Mouse (Mus musculus): ENCODE measurements around the gene Trove2.
"Not testable (repeated sequence)": the region's sequence is repeated elsewhere in the genome, so short reads cannot be mapped to it uniquely, and the experiment has no call there.

The Trove2 gene

DNA sequence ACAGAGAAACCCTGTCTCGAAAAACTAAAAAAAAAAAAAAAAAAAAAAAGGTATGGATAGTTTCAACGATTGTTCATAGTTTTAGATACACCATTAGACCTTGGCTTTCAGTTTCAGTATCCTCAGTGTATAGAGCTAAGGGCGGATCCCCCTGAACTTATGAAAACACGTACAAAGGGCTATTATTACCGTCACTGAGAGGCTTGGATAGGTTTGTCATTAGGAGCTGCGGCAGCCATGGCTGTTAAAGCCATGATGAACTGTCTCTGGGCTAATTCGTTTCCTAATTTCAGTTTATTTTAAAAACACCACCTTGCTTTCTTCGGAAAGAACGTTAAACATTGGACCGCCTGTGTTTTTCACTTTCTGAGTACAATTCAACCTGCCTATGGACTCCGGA lies 38.1 kb downstream of the Trove2 start:
- no peak for DNase-seq

DNA sequence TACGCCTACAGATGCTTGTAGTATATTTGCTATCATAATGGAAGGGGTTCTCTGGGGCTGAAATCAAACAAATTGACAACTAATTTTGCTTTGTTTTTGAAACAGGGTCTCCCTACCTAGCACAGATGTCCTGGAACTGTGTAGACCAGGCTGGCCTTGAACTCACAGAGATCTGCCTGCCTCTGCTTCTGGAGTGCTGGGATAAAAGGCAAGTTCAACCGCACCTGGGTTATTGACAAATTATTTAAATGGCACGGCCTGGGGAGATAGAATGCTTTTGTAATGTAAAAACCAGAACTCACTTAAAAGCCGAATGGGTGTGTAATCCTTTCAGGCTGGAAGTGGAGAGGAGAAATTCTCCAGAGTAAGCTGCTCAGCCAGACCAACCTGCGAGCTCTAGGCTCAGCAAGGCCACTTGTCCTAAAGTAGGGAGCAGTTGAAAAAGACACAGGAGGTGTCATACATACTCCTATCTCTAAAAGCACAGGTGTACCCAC lies 42.9 kb downstream of the Trove2 start:
- DNase-seq = no peak

- DNase-seq = no peak
Measured at GRCm38 (mm10) chr1:143731691-143732090, 45.2 kb downstream of the Trove2 start.

DNA sequence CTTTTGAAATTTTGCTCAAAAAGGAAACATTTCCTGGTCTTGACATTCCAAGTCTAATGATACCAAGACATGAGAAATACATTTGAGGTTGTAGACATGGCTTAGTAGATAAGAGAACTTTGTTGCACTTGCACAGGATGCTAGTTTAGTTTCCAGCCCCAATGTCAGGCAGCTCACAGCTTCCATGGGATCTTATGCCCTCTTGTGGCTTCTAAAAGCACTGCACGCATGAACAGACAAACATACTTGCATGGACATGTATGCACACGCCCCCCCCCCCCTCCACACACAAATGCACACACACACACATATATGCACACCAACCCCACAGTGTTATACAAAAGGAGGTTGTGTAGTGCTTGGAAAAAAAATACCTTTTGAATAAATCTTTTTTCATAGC lies 46.0 kb downstream of the Trove2 start:
- DNase-seq = no peak

GRCm38 (mm10) chr1:143727701-143728445 lies 49.0 kb downstream of the Trove2 start:
- no peak for DNase-seq

- no peak for DNase-seq
Measured at GRCm38 (mm10) chr1:143724456-143725064, 52.3 kb downstream of the Trove2 start.

DNA sequence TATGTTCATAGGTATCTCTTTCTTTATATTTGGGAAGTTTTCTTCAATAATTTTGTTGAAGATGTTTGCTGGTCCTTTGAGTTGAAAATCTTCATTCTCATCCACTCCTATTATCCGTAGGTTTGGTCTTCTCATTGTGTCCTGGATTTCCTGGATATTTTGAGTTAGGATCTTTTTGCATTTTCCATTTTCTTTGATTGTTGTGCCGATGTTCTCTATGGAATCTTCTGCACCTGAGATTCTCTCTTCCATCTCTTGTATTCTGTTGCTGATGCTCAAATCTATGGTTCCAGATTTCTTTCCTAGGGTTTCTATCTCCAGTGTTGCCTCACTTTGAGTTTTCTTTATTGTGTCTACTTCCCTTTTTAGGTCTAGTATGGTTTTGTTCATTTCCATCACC lies 60.8 kb downstream of the Trove2 start, which contains the start of gene Glrx2:
Gene Glrx2, plus strand, starts transcription at position 301 of the 400 bp plus-strand sequence.
- DNase-seq = not testable (repeated sequence)

GRCm38 (mm10) chr1:143710627-143710976 lies 66.3 kb downstream of the Trove2 start:
- DNase-seq = no peak

- no peak for DNase-seq
Measured at GRCm38 (mm10) chr1:143709966-143710626, 66.8 kb downstream of the Trove2 start.

GRCm38 (mm10) chr1:143708361-143708760 lies 68.5 kb downstream of the Trove2 start:
- no peak for DNase-seq

GRCm38 (mm10) chr1:143707006-143707405 lies 69.9 kb downstream of the Trove2 start:
- DNase-seq = no peak

GRCm38 (mm10) chr1:143702741-143703262 lies 74.1 kb downstream of the Trove2 start, which contains the start of gene Cdc73:
Cdc73 (minus strand) TSS chr1:143702893.
- peak; percentile 88 for DNase-seq

DNA sequence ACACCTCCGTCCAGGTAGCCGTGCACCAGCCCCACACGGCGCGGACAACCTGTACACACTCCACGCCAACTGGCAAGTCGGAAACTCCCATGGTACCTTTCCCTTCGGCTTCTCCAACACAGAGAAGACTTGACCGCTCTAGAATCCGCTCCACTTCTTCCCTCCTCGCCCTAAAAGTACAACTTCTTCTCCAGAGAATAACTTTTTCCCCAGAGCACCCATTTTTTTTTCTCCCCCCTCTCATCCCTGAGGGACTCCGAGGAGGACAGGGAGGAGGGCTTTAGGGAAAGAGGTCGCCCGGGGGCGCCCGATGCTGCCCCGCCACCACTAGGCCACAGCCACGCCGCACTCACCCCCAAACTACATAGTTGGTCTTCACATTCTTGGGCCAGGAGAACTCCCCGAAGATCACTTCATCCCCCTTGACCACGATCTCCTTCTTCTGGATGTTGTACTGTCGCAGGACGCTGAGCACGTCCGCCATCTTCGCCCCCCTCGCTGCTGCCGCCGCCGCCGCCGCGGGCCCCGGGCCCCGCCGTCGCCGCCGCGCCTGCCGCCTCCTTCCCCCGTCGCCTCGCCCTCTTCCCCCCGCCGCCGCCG lies 74.6 kb downstream of the Trove2 start:
- no peak for DNase-seq

- no peak for DNase-seq
Measured at GRCm38 (mm10) chr1:143701736-143702135, 75.1 kb downstream of the Trove2 start.
